Mouse (Mus musculus): Measurements from ENCODE around the gene Tbcel. TPM values are rescaled to one million over a fixed set of nuclear protein-coding genes. Genes with fewer than 3 reads are reported as not detected.

Gene Tbcel
- polyA plus RNA-seq, 1 experiment from 2014 or later: 6.4 TPM

DNA sequence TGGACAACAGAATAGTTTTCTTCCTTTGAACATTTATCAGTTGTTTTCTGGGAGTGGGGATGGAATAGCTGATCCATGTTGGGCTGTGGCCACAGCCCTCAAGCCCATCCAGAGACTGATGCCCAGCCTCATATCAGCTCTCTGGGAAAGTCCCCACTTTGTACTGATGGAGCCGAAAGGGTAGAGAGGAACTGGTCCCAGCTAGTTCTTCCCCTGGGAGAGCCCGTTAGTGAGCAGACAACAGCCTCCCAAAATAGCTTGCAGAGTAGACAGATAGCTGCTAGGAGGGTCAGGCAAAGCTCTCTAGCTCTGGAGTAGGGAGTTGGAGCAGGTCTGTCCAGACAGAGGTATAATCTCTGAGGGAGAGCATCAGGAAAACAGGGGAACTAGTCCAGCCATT lies 111.5 kb downstream of the Tbcel start:
- 50% methylated on average over 2 of the region's 2 CpGs for WGBS
- H3K4me1 ChIP-seq (replicated peaks; ENCODE audit: control insufficient read depth, insufficient read depth, low read length): no peaks in the 10 kb centered on the region

DNA sequence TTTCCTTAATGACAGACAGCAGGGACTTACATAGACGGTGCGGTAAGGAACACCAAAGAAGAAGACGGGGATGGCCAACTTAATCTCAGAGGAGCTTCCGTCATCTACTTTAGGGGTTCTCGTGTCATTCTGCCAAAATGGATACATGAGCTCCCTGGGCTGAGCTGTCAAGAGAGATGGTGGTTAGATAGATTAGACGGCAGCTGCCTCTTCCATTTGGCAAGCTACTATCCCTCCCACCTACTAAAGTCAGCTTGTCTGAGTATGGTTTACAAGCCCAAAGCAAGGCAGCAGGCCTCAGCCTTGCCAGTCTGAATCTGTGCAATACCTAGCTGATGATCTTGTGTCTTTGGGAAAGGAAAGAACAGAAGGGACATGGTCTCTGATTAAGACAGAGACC lies 112.7 kb downstream of the Tbcel start:
- H3K27me3 ChIP-seq (replicated peaks; ENCODE audit: control insufficient read depth, insufficient read depth, low read length): no peaks in the 10 kb centered on the region

More for the DNA sequence above, 111.5 kb downstream of the Tbcel start:
- Histone ChIP-seq H3K9ac (ENCODE audit: low read depth, low read length) (no peak overlapping the region), H3K27ac (ENCODE audit: low read depth, low read length) (no peak overlapping the region), H3K36me3 (ENCODE audit: control insufficient read depth, insufficient read depth, low read length) (no peaks in the 10 kb centered on the region), H3K27me3 (replicated peaks; ENCODE audit: control insufficient read depth, insufficient read depth, low read length) (no peaks in the 10 kb centered on the region), H3K4me3 (ENCODE audit: low read depth, low read length) (no peak overlapping the region), H3K9me3 (ENCODE audit: control insufficient read depth, low read length) (no peaks in the 10 kb centered on the region), H3K4me2 (no peak overlapping the region)
- no peak for ATAC-seq (replicated peaks; ENCODE audit: low FRiP score)
- no peak for DNase-seq (ENCODE audit: low spot score)

DNA sequence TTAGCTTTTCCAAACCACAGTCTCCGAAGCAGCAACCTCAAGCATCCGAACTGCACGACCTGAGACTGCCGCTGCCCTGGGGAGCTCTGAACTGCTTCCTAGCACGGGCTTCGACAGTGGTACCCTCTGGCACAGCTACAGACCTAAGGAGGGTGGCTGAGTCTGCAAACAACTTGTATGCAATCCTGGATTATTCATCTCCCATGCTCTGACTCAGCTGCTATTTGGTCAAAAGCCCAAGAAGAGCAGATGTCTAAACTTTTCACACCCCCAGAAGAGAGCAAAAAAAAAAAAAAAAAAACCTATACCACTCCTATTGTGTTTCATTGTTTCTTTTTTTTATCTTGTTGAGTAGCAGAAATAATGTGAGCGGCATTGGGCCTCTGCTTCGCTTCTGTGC lies 113.3 kb downstream of the Tbcel start:
- no peaks in the 10 kb centered on the region for H3K4me1 ChIP-seq (replicated peaks; ENCODE audit: control insufficient read depth, insufficient read depth, low read length)
- no peak overlapping the region for H3K27ac ChIP-seq (ENCODE audit: low read depth, low read length)
- ATAC-seq (replicated peaks; ENCODE audit: low FRiP score) (no peak), DNase-seq (ENCODE audit: low spot score) (no peak)
- no peaks in the 10 kb centered on the region for H3K9me3 ChIP-seq (ENCODE audit: control insufficient read depth, low read length)
- H3K9ac ChIP-seq (ENCODE audit: low read depth, low read length): no peak overlapping the region
- 88% methylated on average over 8 of the region's 8 CpGs for WGBS
- no peak overlapping the region for H3K4me3 ChIP-seq (ENCODE audit: low read depth, low read length)
- no peaks in the 10 kb centered on the region for H3K36me3 ChIP-seq (ENCODE audit: control insufficient read depth, insufficient read depth, low read length)
- no peak overlapping the region for H3K4me2 ChIP-seq
- no peaks in the 10 kb centered on the region for H3K27me3 ChIP-seq (replicated peaks; ENCODE audit: control insufficient read depth, insufficient read depth, low read length)

More for the DNA sequence above, 112.7 kb downstream of the Tbcel start:
- Histone ChIP-seq H3K9me3 (ENCODE audit: control insufficient read depth, low read length) (no peaks in the 10 kb centered on the region), H3K9ac (ENCODE audit: low read depth, low read length) (no peak overlapping the region), H3K4me1 (replicated peaks; ENCODE audit: control insufficient read depth, insufficient read depth, low read length) (no peaks in the 10 kb centered on the region), H3K36me3 (ENCODE audit: control insufficient read depth, insufficient read depth, low read length) (no peaks in the 10 kb centered on the region), H3K27ac (ENCODE audit: low read depth, low read length) (no peak overlapping the region), H3K4me3 (ENCODE audit: low read depth, low read length) (no peak overlapping the region), H3K4me2 (no peak overlapping the region)
- WGBS: 74% methylated on average over 6 of the region's 6 CpGs
- ATAC-seq (replicated peaks; ENCODE audit: low FRiP score) (no peak), DNase-seq (ENCODE audit: low spot score) (no peak)

DNA sequence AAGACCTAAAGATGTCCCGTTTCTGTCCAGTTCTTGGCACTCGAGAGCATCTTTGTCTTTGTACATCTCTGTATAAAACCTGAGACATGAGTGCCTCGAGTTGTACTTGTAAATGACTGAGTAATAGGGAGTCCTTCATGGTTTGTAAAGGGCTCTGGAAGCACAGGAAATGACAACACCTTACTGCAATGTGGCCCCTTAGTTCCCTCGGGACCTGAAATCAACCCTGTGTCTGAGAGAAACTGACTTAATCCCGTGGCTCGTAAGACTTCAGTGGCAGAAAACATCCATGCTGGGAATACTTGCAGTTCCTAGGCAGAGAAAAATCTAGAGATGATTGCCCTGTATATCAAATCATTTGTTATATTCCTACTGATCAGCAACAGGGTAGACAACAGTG lies 114.7 kb downstream of the Tbcel start:
- Histone ChIP-seq H3K9ac (ENCODE audit: low read depth, low read length) (no peak overlapping the region), H3K27ac (ENCODE audit: low read depth, low read length) (no peak overlapping the region), H3K4me2 (no peak overlapping the region), H3K36me3 (ENCODE audit: control insufficient read depth, insufficient read depth, low read length) (no peaks in the 10 kb centered on the region), H3K4me3 (ENCODE audit: low read depth, low read length) (no peak overlapping the region), H3K4me1 (replicated peaks; ENCODE audit: control insufficient read depth, insufficient read depth, low read length) (no peaks in the 10 kb centered on the region), H3K9me3 (ENCODE audit: control insufficient read depth, low read length) (no peaks in the 10 kb centered on the region), H3K27me3 (replicated peaks; ENCODE audit: control insufficient read depth, insufficient read depth, low read length) (no peaks in the 10 kb centered on the region)
- no peak for DNase-seq (ENCODE audit: low spot score)
- no peak for ATAC-seq (replicated peaks; ENCODE audit: low FRiP score)
- WGBS: 61% methylated on average over 6 of the region's 6 CpGs

DNA sequence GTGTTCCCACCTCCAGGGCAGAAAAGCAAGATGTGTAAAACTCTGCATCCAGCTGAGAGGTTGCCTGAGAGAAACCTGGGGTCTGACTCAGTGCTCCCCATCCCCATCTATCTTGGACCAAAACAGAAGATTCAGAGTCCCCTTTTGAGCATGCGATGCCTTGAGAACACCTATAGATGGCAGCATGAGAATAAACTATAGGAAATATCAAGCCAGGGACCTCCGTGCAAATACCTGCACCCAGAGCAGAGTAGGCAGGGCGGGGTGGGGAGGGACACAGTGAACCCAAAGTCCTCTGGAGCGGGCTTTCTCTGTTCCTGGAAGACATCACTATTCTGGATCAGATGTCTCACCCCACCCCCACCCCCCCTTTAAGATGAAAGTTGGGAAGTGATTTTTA lies 119.1 kb downstream of the Tbcel start:
- peaks cover 3% of the 10 kb centered on the region; the same call in 1 of the 2 replicates for H3K27me3 ChIP-seq (replicated peaks; ENCODE audit: control insufficient read depth, insufficient read depth, low read length)
- no peak overlapping the region for H3K4me3 ChIP-seq (ENCODE audit: low read depth, low read length)
- ATAC-seq (replicated peaks; ENCODE audit: low FRiP score): no peak

DNA sequence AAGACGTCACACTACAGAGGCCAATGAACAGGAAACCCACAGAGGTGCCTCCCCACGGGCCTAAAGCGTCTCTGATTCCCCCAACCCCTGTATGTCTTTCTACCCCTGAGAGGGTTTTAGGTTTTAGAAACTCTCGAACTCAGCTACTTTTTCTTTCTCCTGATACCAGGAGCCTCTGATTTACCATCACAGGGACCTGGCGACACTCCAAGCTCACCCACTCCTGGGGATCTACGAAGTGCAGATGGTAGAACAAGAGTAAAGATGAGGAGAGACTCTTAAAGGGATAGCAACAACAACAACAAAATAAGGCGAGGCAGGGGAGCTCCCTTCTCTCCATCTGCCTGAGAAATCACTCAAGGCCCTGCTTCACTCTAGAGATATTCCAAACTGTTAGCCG lies 120.6 kb downstream of the Tbcel start:
- Histone ChIP-seq H3K4me3 (ENCODE audit: low read depth, low read length) (no peak overlapping the region), H3K27ac (ENCODE audit: low read depth, low read length) (no peak overlapping the region), H3K4me2 (no peak overlapping the region), H3K9me3 (ENCODE audit: control insufficient read depth, low read length) (no peaks in the 10 kb centered on the region), H3K27me3 (replicated peaks; ENCODE audit: control insufficient read depth, insufficient read depth, low read length) (peaks cover 3% of the 10 kb centered on the region; the same call in 1 of the 2 replicates), H3K9ac (ENCODE audit: low read depth, low read length) (no peak overlapping the region), H3K36me3 (ENCODE audit: control insufficient read depth, insufficient read depth, low read length) (no peaks in the 10 kb centered on the region), H3K4me1 (replicated peaks; ENCODE audit: control insufficient read depth, insufficient read depth, low read length) (no peaks in the 10 kb centered on the region)
- DNase-seq (ENCODE audit: low spot score) (no peak), ATAC-seq (replicated peaks; ENCODE audit: low FRiP score) (no peak)
- WGBS: 65% methylated on average over 8 of the region's 8 CpGs

More for the DNA sequence above, 119.1 kb downstream of the Tbcel start:
- Histone ChIP-seq H3K9ac (ENCODE audit: low read depth, low read length) (no peak overlapping the region), H3K9me3 (ENCODE audit: control insufficient read depth, low read length) (no peaks in the 10 kb centered on the region), H3K4me1 (replicated peaks; ENCODE audit: control insufficient read depth, insufficient read depth, low read length) (no peaks in the 10 kb centered on the region), H3K36me3 (ENCODE audit: control insufficient read depth, insufficient read depth, low read length) (no peaks in the 10 kb centered on the region), H3K4me2 (no peak overlapping the region), H3K27ac (ENCODE audit: low read depth, low read length) (no peak overlapping the region)
- WGBS: 42% methylated on average over 4 of the region's 4 CpGs
- no peak for DNase-seq (ENCODE audit: low spot score)

DNA sequence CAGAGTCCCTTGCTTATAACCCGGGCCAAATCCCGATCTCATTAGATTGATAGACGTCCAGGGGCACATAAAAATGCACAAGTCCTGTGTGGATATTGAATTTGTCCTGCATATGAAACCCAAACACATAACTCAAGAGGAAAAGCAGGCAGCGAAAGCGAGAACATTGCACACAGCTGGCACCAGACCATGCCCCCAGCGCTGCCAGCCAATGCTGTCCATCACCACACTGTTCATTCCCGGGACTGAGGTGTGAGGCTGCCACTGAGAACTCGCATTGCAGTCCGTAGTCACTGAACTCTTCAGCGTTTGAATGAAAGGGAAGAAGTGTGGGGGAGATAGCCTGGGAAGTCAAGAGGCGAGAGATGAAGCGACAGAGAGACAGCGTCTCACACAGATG lies 122.0 kb downstream of the Tbcel start:
- 81% methylated on average over 13 of the region's 13 CpGs for WGBS
- Histone ChIP-seq H3K9me3 (ENCODE audit: control insufficient read depth, low read length) (no peaks in the 10 kb centered on the region), H3K4me3 (ENCODE audit: low read depth, low read length) (no peak overlapping the region), H3K27ac (ENCODE audit: low read depth, low read length) (no peak overlapping the region), H3K27me3 (replicated peaks; ENCODE audit: control insufficient read depth, insufficient read depth, low read length) (peaks cover 3% of the 10 kb centered on the region; the same call in 1 of the 2 replicates), H3K4me1 (replicated peaks; ENCODE audit: control insufficient read depth, insufficient read depth, low read length) (no peaks in the 10 kb centered on the region), H3K36me3 (ENCODE audit: control insufficient read depth, insufficient read depth, low read length) (no peaks in the 10 kb centered on the region), H3K9ac (ENCODE audit: low read depth, low read length) (no peak overlapping the region), H3K4me2 (no peak overlapping the region)
- ATAC-seq (replicated peaks; ENCODE audit: low FRiP score) (no peak), DNase-seq (ENCODE audit: low spot score) (no peak)

DNA sequence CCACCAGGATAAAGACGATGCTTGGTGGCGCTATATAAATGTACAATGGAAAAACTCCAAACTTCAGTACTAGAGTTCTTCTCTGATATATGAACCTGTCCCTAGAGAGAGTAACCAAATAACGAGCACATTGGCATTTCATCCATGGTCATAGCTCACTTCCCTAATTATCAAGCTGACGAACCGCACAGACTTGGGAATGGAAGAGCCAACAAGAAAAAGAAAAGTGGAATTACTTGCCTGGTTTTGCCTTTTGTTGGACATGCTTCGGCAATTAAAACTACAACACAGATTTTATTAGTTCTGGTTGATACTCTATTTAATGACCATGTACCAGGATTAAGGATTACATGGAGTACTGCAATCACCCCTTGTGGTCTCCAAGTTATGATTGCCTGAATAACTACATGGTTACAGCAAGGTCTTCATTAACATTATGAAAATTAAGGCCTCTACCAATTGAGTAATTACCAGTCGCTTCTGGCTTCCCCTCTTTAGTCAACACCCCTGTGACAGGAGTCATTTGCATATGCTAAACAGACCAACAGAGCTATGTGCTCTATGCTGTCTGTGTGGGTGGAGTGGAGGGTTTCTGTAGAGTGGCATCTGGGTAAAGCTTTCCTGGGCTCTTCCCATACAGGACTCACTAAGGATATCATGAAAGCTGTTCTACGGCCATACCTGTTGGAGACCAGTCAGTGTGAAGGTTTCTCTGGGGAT lies 124.8 kb downstream of the Tbcel start:
- Histone ChIP-seq H3K9ac (ENCODE audit: low read depth, low read length) (no peak overlapping the region), H3K4me3 (ENCODE audit: low read depth, low read length) (no peak overlapping the region), H3K36me3 (ENCODE audit: control insufficient read depth, insufficient read depth, low read length) (no peaks in the 10 kb centered on the region), H3K4me2 (no peak overlapping the region), H3K9me3 (ENCODE audit: control insufficient read depth, low read length) (no peaks in the 10 kb centered on the region), H3K27me3 (replicated peaks; ENCODE audit: control insufficient read depth, insufficient read depth, low read length) (peaks cover 3% of the 10 kb centered on the region; the same call in 1 of the 2 replicates), H3K4me1 (replicated peaks; ENCODE audit: control insufficient read depth, insufficient read depth, low read length) (no peaks in the 10 kb centered on the region), H3K27ac (ENCODE audit: low read depth, low read length) (no peak overlapping the region)
- ATAC-seq (replicated peaks; ENCODE audit: low FRiP score) (no peak), DNase-seq (ENCODE audit: low spot score) (no peak)
- 81% methylated on average over 8 of the region's 8 CpGs for WGBS

DNA sequence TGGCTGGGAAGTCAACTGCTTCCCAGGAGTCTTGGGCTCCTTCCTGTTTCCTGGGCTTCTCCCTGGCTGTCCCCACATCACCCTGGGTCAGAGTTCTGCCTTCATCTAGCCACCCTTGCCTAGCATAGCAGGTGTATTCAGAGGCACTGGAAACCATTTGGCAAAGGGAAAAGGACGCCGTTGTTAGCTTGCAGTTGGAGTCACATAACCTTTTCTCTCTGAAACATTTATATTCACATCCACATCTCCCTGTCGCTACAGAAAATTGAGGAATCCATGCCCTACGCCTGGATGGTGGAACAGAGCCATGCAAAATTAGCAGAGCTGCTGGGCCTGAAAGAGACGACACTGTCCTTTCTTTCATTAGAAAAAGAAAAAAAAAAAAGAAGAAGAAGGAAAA lies 125.5 kb downstream of the Tbcel start:
- ATAC-seq (replicated peaks; ENCODE audit: low FRiP score) (no peak), DNase-seq (ENCODE audit: low spot score) (no peak)
- Histone ChIP-seq H3K9ac (ENCODE audit: low read depth, low read length) (no peak overlapping the region), H3K36me3 (ENCODE audit: control insufficient read depth, insufficient read depth, low read length) (no peaks in the 10 kb centered on the region), H3K27ac (ENCODE audit: low read depth, low read length) (no peak overlapping the region), H3K4me3 (ENCODE audit: low read depth, low read length) (no peak overlapping the region), H3K27me3 (replicated peaks; ENCODE audit: control insufficient read depth, insufficient read depth, low read length) (peaks cover 2% of the 10 kb centered on the region; the same call in 1 of the 2 replicates), H3K9me3 (ENCODE audit: control insufficient read depth, low read length) (no peaks in the 10 kb centered on the region), H3K4me1 (replicated peaks; ENCODE audit: control insufficient read depth, insufficient read depth, low read length) (no peaks in the 10 kb centered on the region), H3K4me2 (no peak overlapping the region)
- 76% methylated on average over 5 of the region's 5 CpGs for WGBS

Data from liver, embryonic 11.5 days (tissue).